Mouse (Mus musculus): Measurements from ENCODE around the gene Cry2. TPM values are rescaled to one million over a fixed set of nuclear protein-coding genes. Genes with fewer than 3 reads are reported as not detected.

The Cry2 gene
- polyA plus RNA-seq, 1 experiment from 2014 or later: 22.1 TPM

DNA sequence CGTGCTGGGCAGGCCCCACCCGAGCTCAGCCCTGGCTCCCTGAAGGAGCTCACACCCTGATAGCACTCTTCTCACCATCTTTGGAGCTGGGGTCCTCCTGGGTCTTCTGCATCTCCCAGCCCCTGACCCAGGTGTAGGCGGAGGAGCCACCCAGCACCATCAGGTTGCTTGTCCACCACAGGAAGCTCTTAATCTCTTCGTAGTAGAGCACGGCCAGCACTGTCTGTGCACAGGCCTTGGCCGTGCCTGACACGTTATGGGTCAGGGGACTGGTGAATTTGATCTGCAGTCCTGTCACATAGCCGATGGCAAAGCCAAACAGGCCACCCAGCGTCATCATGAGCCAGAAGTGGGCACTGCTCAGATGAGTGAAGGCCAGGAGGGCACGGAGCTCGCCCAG is 20.3 kb upstream of the Cry2 start:
- Histone ChIP-seq H3K27me3 (ENCODE audit: control insufficient read depth, insufficient read depth, low read length) (no peaks in the 10 kb centered on the region), H3K4me2 (replicated peaks; ENCODE audit: low read depth, low read length) (no peak overlapping the region), H3K27ac (ENCODE audit: low read depth, low read length) (no peak overlapping the region), H3K4me3 (ENCODE audit: low read depth, low read length) (no peak overlapping the region), H3K9me3 (ENCODE audit: control insufficient read depth, low read length) (no peaks in the 10 kb centered on the region), H3K9ac (ENCODE audit: low read depth, low read length) (no peak overlapping the region), H3K36me3 (ENCODE audit: control insufficient read depth, insufficient read depth, low read length) (no peaks in the 10 kb centered on the region), H3K4me1 (replicated peaks; ENCODE audit: control insufficient read depth, insufficient read depth, low read length) (peaks cover 4% of the 10 kb centered on the region)
- no peak for DNase-seq (ENCODE audit: low spot score)
- ATAC-seq (ENCODE audit: low FRiP score): no peak
- 94% methylated on average over 11 of the region's 11 CpGs for WGBS

DNA sequence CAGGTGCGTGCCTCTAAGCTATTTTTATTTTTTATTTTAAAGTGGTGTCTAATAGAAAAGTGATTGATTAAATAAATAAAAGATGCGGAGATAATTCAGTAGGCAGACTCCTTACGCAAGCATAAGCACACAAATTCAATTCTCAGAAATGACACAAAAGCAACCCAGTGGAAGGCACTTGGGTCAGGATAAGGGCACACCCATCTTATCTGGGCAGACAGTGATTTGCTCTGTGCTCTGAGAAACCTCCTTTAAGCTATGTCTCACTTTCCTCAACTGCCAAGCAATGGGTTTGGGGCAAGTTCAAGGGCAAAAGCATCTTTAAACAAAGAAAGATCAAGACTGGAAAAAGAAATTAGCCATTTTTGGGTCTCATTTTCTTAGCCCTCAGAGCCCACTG is 17.3 kb upstream of the Cry2 start:
- Histone ChIP-seq H3K4me3 (ENCODE audit: low read depth, low read length) (no peak overlapping the region), H3K36me3 (ENCODE audit: control insufficient read depth, insufficient read depth, low read length) (no peaks in the 10 kb centered on the region), H3K9me3 (ENCODE audit: control insufficient read depth, low read length) (no peaks in the 10 kb centered on the region), H3K27me3 (ENCODE audit: control insufficient read depth, insufficient read depth, low read length) (no peaks in the 10 kb centered on the region), H3K27ac (ENCODE audit: low read depth, low read length) (no peak overlapping the region), H3K4me2 (replicated peaks; ENCODE audit: low read depth, low read length) (no peak overlapping the region), H3K4me1 (replicated peaks; ENCODE audit: control insufficient read depth, insufficient read depth, low read length) (no peaks in the 10 kb centered on the region), H3K9ac (ENCODE audit: low read depth, low read length) (no peak overlapping the region)
- DNase-seq (ENCODE audit: low spot score) (no peak), ATAC-seq (ENCODE audit: low FRiP score) (no peak)
- WGBS: 89% methylated on average over 3 of the region's 3 CpGs

DNA sequence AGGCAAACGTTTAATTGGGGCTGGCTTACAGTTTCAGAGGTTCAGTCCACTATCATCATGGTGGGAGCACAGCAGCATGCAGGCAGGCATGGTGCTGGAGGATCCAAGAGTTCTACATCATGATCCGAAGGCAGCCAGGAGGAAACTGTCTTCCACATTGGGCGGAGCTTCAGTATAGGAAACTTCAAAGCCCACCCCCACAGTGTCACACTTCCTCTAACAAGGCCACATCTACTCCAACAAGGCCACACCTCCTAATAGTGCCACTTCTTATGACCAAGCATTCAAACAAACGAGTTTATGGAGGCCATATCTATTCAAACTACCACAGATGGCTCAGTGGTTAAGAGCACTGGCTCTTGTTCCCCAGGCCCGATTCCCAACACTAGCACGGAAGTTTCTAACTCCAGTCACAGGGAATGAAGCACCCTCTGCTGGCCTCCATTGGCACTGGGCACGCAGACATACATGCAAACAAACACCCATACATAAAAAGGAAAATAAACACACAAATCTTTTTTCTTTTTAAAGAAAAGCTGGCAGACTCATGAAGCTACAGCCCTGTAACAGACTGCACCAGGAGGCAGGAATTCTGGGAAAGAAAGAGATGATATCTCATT is 13.4 kb upstream of the Cry2 start:
- Histone ChIP-seq H3K9ac (ENCODE audit: low read depth, low read length) (no peak overlapping the region), H3K27me3 (ENCODE audit: control insufficient read depth, insufficient read depth, low read length) (no peaks in the 10 kb centered on the region), H3K36me3 (ENCODE audit: control insufficient read depth, insufficient read depth, low read length) (no peaks in the 10 kb centered on the region), H3K4me3 (ENCODE audit: low read depth, low read length) (no peak overlapping the region), H3K27ac (ENCODE audit: low read depth, low read length) (no peak overlapping the region), H3K4me2 (replicated peaks; ENCODE audit: low read depth, low read length) (no peak overlapping the region), H3K4me1 (replicated peaks; ENCODE audit: control insufficient read depth, insufficient read depth, low read length) (0 out of 2 replicates have a peak, but pooled peaks cover 2% of the 10 kb centered on the region), H3K9me3 (ENCODE audit: control insufficient read depth, low read length) (no peaks in the 10 kb centered on the region)
- DNase-seq (ENCODE audit: low spot score): no peak
- WGBS: 68% methylated on average over 7 of the region's 7 CpGs
- ATAC-seq (ENCODE audit: low FRiP score): no peak

DNA sequence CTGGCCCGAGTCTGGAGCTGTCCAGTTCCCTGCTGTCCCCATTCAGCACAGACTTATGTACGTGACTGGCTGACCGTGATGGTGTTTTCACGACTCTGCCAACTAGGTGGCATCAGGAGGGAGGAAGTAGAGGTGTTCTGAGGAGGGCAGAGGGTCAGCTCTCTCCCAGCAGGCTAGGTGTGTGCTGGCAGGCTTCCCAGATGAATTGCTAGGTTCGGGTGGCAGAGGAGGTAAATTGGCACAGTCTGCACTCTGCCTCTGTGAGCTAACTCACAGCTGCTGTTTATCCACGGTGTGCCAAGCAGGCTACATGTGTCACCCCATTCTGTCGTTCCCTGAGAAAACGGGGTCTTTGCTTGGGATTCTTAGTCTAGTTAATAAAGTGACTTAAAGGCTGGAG is 12.8 kb upstream of the Cry2 start:
- H3K27me3 ChIP-seq (ENCODE audit: control insufficient read depth, insufficient read depth, low read length): no peaks in the 10 kb centered on the region

DNA sequence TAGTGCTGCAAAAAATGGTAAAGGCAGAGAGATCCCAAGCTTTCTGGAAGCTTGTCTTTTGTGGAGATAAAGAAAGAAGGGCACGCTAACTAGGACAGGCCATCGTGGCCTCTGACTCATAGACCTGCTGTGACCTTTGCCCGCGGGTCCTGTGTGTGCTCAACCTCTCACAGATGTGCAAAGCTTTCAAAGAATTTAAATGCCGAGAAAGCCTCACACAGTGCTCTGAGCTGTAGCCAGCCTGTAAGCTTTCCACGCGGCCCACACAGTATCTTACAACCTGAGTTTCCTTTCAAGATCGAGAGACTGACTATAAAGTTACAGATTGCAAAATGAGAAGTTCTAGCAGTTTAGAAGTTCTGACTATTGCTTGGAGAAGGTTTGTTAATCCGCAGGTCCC is 12.0 kb upstream of the Cry2 start:
- Histone ChIP-seq H3K4me2 (replicated peaks; ENCODE audit: low read depth, low read length) (no peak overlapping the region), H3K27me3 (ENCODE audit: control insufficient read depth, insufficient read depth, low read length) (no peaks in the 10 kb centered on the region), H3K9me3 (ENCODE audit: control insufficient read depth, low read length) (no peaks in the 10 kb centered on the region), H3K36me3 (ENCODE audit: control insufficient read depth, insufficient read depth, low read length) (no peaks in the 10 kb centered on the region), H3K27ac (ENCODE audit: low read depth, low read length) (no peak overlapping the region), H3K9ac (ENCODE audit: low read depth, low read length) (no peak overlapping the region), H3K4me1 (replicated peaks; ENCODE audit: control insufficient read depth, insufficient read depth, low read length) (0 out of 2 replicates have a peak, but pooled peaks cover 2% of the 10 kb centered on the region), H3K4me3 (ENCODE audit: low read depth, low read length) (no peak overlapping the region)
- ATAC-seq (ENCODE audit: low FRiP score): no peak
- WGBS: 39% methylated on average over 9 of the region's 9 CpGs
- no peak for DNase-seq (ENCODE audit: low spot score)

More for the DNA sequence above, 12.8 kb upstream of the Cry2 start:
- no peaks in the 10 kb centered on the region for H3K36me3 ChIP-seq (ENCODE audit: control insufficient read depth, insufficient read depth, low read length)
- no peaks in the 10 kb centered on the region for H3K9me3 ChIP-seq (ENCODE audit: control insufficient read depth, low read length)
- WGBS: 81% methylated on average over 8 of the region's 8 CpGs
- no peak overlapping the region for H3K4me3 ChIP-seq (ENCODE audit: low read depth, low read length)
- H3K4me1 ChIP-seq (replicated peaks; ENCODE audit: control insufficient read depth, insufficient read depth, low read length): 0 out of 2 replicates have a peak, but pooled peaks cover 2% of the 10 kb centered on the region
- ATAC-seq (ENCODE audit: low FRiP score): no peak
- H3K4me2 ChIP-seq (replicated peaks; ENCODE audit: low read depth, low read length): no peak overlapping the region
- H3K27ac ChIP-seq (ENCODE audit: low read depth, low read length): no peak overlapping the region
- no peak for DNase-seq (ENCODE audit: low spot score)
- H3K9ac ChIP-seq (ENCODE audit: low read depth, low read length): no peak overlapping the region

DNA sequence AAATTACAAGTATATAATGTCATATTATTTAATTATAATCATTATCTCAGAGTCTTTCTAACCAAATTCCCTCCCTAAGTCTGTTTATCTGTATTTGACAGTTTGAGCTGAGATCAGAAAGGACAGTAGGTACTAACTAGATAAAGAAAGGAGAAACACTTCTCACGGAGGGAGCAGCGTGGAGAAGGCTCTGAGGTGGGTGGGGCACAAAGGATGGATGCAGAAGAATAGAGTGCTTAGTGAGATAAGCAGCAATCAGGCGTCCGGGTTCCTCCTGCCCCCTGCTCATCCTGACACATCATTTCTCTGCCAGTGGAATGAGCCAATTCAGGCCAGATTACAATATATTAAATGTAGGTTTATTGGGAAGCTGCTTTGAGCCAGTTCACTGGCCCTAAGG is 10.5 kb upstream of the Cry2 start:
- Histone ChIP-seq H3K27ac (ENCODE audit: low read depth, low read length) (no peak overlapping the region), H3K9me3 (ENCODE audit: control insufficient read depth, low read length) (no peaks in the 10 kb centered on the region), H3K27me3 (ENCODE audit: control insufficient read depth, insufficient read depth, low read length) (no peaks in the 10 kb centered on the region), H3K9ac (ENCODE audit: low read depth, low read length) (no peak overlapping the region), H3K4me1 (replicated peaks; ENCODE audit: control insufficient read depth, insufficient read depth, low read length) (0 out of 2 replicates have a peak, but pooled peaks cover 2% of the 10 kb centered on the region), H3K4me2 (replicated peaks; ENCODE audit: low read depth, low read length) (no peak overlapping the region), H3K36me3 (ENCODE audit: control insufficient read depth, insufficient read depth, low read length) (no peaks in the 10 kb centered on the region), H3K4me3 (ENCODE audit: low read depth, low read length) (no peak overlapping the region)
- ATAC-seq (ENCODE audit: low FRiP score) (no peak), DNase-seq (ENCODE audit: low spot score) (no peak)
- WGBS: 55% methylated on average over 4 of the region's 4 CpGs

DNA sequence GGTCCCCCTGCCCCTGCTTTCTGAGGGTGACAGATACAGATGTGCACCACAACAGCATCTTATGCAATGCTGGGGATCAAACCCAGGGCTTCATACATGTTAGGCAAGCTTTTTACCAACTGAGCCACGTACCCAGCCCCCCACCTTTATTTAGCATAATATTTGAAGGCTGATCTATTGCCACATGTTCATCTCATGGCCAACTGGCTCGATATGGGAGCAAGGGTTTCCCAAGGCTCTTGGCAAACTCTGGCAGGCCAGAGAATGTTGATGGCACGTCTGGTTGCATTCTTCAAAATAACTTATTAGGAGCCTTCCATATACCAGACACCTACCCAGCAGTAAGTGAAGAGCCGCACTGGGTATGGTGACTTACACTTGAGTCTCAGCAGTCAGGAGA is 9.5 kb upstream of the Cry2 start:
- no peaks in the 10 kb centered on the region for H3K9me3 ChIP-seq (ENCODE audit: control insufficient read depth, low read length)
- no peak overlapping the region for H3K4me3 ChIP-seq (ENCODE audit: low read depth, low read length)
- ATAC-seq (ENCODE audit: low FRiP score) (no peak), DNase-seq (ENCODE audit: low spot score) (no peak)
- no peaks in the 10 kb centered on the region for H3K36me3 ChIP-seq (ENCODE audit: control insufficient read depth, insufficient read depth, low read length)
- H3K4me2 ChIP-seq (replicated peaks; ENCODE audit: low read depth, low read length): no peak overlapping the region
- no peaks in the 10 kb centered on the region for H3K27me3 ChIP-seq (ENCODE audit: control insufficient read depth, insufficient read depth, low read length)
- 0 out of 2 replicates have a peak, but pooled peaks cover 2% of the 10 kb centered on the region for H3K4me1 ChIP-seq (replicated peaks; ENCODE audit: control insufficient read depth, insufficient read depth, low read length)
- WGBS: 85% methylated on average over 4 of the region's 4 CpGs
- no peak overlapping the region for H3K27ac ChIP-seq (ENCODE audit: low read depth, low read length)
- H3K9ac ChIP-seq (ENCODE audit: low read depth, low read length): no peak overlapping the region

DNA sequence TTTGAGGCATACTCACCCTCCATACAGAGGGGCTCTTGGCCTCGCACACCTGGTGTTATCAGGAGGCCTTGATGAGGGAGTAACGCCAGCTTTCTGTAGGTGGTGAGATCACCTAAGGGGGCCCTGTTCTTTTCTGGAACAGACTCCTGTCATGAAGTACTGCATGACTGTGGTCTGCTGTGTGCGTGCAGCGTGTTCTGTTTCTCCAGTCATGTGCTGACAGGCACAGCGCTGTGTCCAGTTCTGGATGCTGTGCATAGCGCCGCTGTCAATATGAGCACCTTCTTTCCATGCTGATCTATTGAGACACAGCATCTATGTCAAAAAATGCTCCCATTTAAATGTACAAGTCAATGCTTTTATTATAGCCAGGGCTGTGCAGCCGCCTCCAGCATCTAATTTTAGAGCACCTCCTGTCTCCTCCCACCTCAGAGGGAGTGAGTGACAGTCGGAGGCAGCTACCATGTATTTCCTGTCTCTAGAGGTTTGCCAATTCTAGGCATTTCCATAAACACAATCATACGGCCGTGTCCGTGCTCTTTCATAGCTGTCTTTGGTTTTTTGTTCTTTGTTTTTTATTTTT is 8.7 kb upstream of the Cry2 start:
- no peak overlapping the region for H3K4me2 ChIP-seq (replicated peaks; ENCODE audit: low read depth, low read length)
- no peak for DNase-seq (ENCODE audit: low spot score)
- 0 out of 2 replicates have a peak, but pooled peaks cover 2% of the 10 kb centered on the region for H3K4me1 ChIP-seq (replicated peaks; ENCODE audit: control insufficient read depth, insufficient read depth, low read length)
- no peaks in the 10 kb centered on the region for H3K27me3 ChIP-seq (ENCODE audit: control insufficient read depth, insufficient read depth, low read length)
- WGBS: 81% methylated on average over 12 of the region's 12 CpGs
- 0 out of 2 replicates have a peak overlapping the region, but pooled peaks have one; percentile 1 for H3K27ac ChIP-seq (ENCODE audit: low read depth, low read length)
- H3K9ac ChIP-seq (ENCODE audit: low read depth, low read length): no peak overlapping the region
- no peak overlapping the region for H3K4me3 ChIP-seq (ENCODE audit: low read depth, low read length)
- no peaks in the 10 kb centered on the region for H3K9me3 ChIP-seq (ENCODE audit: control insufficient read depth, low read length)
- no peaks in the 10 kb centered on the region for H3K36me3 ChIP-seq (ENCODE audit: control insufficient read depth, insufficient read depth, low read length)
- no peak for ATAC-seq (ENCODE audit: low FRiP score)

DNA sequence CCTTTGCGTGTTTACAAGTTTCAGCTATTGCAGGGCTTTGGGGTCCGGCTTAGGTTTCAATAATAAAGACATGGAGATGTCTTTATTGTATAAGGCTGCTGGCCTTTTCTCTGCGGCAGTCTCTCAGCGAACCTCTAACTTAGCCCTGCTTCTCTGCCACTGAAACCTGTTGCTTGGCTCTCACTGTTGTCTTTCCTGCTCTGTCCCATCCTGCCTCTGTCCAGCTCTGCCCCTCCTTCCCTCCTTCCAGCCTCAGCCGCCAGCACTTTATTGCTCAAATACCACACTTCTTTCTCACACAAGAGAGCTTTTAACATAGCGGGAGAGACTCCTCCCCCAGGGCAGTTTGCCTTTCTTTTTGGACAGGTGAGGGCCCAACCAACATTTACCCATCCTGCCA is 6.6 kb upstream of the Cry2 start:
- Histone ChIP-seq H3K9ac (ENCODE audit: low read depth, low read length) (no peak overlapping the region), H3K4me2 (replicated peaks; ENCODE audit: low read depth, low read length) (no peak overlapping the region), H3K27ac (ENCODE audit: low read depth, low read length) (no peak overlapping the region), H3K4me3 (ENCODE audit: low read depth, low read length) (no peak overlapping the region), H3K36me3 (ENCODE audit: control insufficient read depth, insufficient read depth, low read length) (no peaks in the 10 kb centered on the region), H3K4me1 (replicated peaks; ENCODE audit: control insufficient read depth, insufficient read depth, low read length) (0 out of 2 replicates have a peak, but pooled peaks cover 2% of the 10 kb centered on the region), H3K9me3 (ENCODE audit: control insufficient read depth, low read length) (no peaks in the 10 kb centered on the region), H3K27me3 (ENCODE audit: control insufficient read depth, insufficient read depth, low read length) (no peaks in the 10 kb centered on the region)
- DNase-seq (ENCODE audit: low spot score) (no peak), ATAC-seq (ENCODE audit: low FRiP score) (no peak)
- 67% methylated on average over 6 of the region's 6 CpGs for WGBS
